Mouse (Mus musculus): Measurements from ENCODE around the gene Grem1. TPM values are rescaled to one million over a fixed set of nuclear protein-coding genes. Genes with fewer than 3 reads are reported as not detected.

Gene Grem1
- polyA plus RNA-seq, 1 experiment = 1.7 TPM

DNA sequence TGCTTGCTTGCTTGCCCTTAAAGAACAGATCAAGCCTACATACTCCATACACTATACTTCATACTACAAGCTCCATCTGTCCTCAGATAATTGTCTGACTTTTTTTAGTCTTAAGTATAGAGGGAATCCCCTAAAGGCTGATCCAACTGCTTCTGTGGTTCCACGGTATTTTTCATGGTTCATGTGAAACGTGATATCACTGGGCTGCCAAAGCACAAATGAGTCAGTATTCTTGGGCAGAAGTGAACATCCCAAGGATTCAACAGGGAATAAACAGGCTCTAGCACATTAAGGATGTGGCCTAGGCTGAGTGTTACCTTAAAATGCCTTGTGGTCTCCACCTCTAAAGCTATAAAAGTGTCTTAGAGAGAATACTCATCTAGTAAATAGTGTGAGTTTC is 45.0 kb downstream of the Grem1 start:
- Histone ChIP-seq H3K4me3 (ENCODE audit: extremely low read depth, insufficient read depth, insufficient read length) (no peak overlapping the region), H3K27me3 (ENCODE audit: control insufficient read depth, insufficient read depth, low read length) (no peaks in the 10 kb centered on the region), H3K4me1 (ENCODE audit: control insufficient read depth, insufficient read depth, insufficient read length) (no peaks in the 10 kb centered on the region), H3K36me3 (ENCODE audit: control insufficient read depth, insufficient read depth, low read length) (no peaks in the 10 kb centered on the region), H3K27ac (ENCODE audit: insufficient read depth, low read length) (no peak overlapping the region)
- 83% methylated on average over 2 of the region's 2 CpGs for WGBS
- TF ChIP-seq CTCF (IDR thresholded peaks at IDR 0.05; ENCODE audit: extremely low read depth, insufficient read depth, insufficient read length, insufficient replicate concordance) (no peak), POLR2A (IDR thresholded peaks at IDR 0.05; ENCODE audit: low read depth, low read length) (no peak)
- DNase-seq (ENCODE audit: low read depth in 1 of 2, low spot score in 2 of 2) = no peak

DNA sequence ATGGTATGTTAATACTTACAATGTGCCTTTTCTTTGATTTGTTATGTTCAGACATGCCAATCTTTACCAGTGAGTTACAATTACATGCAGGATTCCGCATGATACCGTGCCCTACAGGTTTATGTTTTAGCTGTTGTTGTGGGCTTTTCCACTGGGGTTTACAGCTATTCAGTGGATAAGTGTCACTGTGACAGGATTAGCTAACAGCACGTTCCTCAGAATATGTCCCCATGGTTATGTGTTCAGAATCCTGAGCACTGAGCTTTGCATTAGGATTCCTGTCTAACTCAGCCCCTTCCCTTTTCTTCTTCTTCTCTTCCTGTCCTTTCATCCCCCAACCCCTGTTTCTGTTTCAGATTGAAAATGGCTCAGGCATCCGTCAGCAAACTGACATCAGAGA is 50.9 kb downstream of the Grem1 start:
- no peak for TF ChIP-seq CTCF (IDR thresholded peaks at IDR 0.05; ENCODE audit: extremely low read depth, insufficient read depth, insufficient read length, insufficient replicate concordance)
- TF ChIP-seq POLR2A (IDR thresholded peaks at IDR 0.05; ENCODE audit: low read depth, low read length) = no peak
- DNase-seq (ENCODE audit: low read depth in 1 of 2, low spot score in 2 of 2) = no peak
- Histone ChIP-seq H3K27me3 (ENCODE audit: control insufficient read depth, insufficient read depth, low read length) (no peaks in the 10 kb centered on the region), H3K4me1 (ENCODE audit: control insufficient read depth, insufficient read depth, insufficient read length) (no peaks in the 10 kb centered on the region), H3K27ac (ENCODE audit: insufficient read depth, low read length) (no peak overlapping the region), H3K4me3 (ENCODE audit: extremely low read depth, insufficient read depth, insufficient read length) (no peak overlapping the region), H3K36me3 (ENCODE audit: control insufficient read depth, insufficient read depth, low read length) (no peaks in the 10 kb centered on the region)
- 89% methylated on average over 4 of the region's 4 CpGs for WGBS

DNA sequence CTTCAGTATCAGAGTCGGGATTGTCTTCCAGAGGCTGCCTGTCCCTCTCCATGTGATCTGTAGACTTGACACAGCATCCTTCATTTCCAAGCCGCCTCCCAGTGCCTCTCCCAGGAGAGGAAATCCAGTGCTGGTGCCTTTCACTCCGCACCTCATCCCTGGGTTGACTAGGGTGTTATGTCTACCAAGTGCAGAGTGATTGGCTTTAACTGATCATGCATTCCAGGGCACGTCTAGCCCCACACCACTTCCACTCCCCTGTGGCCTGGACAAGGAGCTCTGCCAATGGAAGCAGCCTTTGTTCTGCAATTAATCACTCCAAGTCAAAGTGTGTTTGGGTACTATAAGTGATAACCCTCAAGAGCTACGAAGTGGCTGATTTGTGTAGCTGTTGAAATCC is 56.9 kb downstream of the Grem1 start:
- Histone ChIP-seq H3K4me1 (ENCODE audit: control insufficient read depth, insufficient read depth, insufficient read length) (no peaks in the 10 kb centered on the region), H3K36me3 (ENCODE audit: control insufficient read depth, insufficient read depth, low read length) (no peaks in the 10 kb centered on the region), H3K27ac (ENCODE audit: insufficient read depth, low read length) (no peak overlapping the region), H3K4me3 (ENCODE audit: extremely low read depth, insufficient read depth, insufficient read length) (no peak overlapping the region), H3K27me3 (ENCODE audit: control insufficient read depth, insufficient read depth, low read length) (no peaks in the 10 kb centered on the region)
- no peak for TF ChIP-seq CTCF (IDR thresholded peaks at IDR 0.05; ENCODE audit: extremely low read depth, insufficient read depth, insufficient read length, insufficient replicate concordance)
- TF ChIP-seq POLR2A (IDR thresholded peaks at IDR 0.05; ENCODE audit: low read depth, low read length) = no peak
- WGBS = 82% methylated on average over 5 of the region's 5 CpGs
- DNase-seq (ENCODE audit: low read depth in 1 of 2, low spot score in 2 of 2) = no peak

DNA sequence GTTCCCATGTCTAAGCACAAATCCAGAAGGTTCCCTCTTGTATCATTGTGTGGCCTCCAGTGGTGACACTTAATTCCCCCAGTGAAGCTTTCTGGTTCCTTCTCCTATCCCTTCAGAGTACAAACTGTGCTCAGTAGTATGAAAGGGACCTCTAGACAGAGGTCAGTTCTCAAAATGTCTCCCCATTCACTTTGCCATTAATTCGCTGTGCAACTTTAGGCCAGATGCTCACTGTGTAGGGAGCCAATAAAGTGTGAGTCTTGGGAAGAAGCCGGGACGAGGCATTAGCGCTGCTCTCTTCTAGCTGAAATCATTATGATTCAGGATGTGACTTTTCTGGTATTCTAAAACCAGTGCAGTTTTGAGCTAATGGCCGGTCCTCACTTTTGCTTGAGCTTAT is 61.8 kb downstream of the Grem1 start:
- no peaks in the 10 kb centered on the region for H3K4me1 ChIP-seq (ENCODE audit: control insufficient read depth, insufficient read depth, insufficient read length)
- WGBS = 96% methylated on average over 5 of the region's 5 CpGs
- no peak overlapping the region for H3K27ac ChIP-seq (ENCODE audit: insufficient read depth, low read length)
- H3K4me3 ChIP-seq (ENCODE audit: extremely low read depth, insufficient read depth, insufficient read length) = no peak overlapping the region
- TF ChIP-seq CTCF (IDR thresholded peaks at IDR 0.05; ENCODE audit: extremely low read depth, insufficient read depth, insufficient read length, insufficient replicate concordance) (no peak), POLR2A (IDR thresholded peaks at IDR 0.05; ENCODE audit: low read depth, low read length) (no peak)
- H3K27me3 ChIP-seq (ENCODE audit: control insufficient read depth, insufficient read depth, low read length) = no peaks in the 10 kb centered on the region
- DNase-seq (ENCODE audit: low read depth in 1 of 2, low spot score in 2 of 2) = no peak
- H3K36me3 ChIP-seq (ENCODE audit: control insufficient read depth, insufficient read depth, low read length) = no peaks in the 10 kb centered on the region

DNA sequence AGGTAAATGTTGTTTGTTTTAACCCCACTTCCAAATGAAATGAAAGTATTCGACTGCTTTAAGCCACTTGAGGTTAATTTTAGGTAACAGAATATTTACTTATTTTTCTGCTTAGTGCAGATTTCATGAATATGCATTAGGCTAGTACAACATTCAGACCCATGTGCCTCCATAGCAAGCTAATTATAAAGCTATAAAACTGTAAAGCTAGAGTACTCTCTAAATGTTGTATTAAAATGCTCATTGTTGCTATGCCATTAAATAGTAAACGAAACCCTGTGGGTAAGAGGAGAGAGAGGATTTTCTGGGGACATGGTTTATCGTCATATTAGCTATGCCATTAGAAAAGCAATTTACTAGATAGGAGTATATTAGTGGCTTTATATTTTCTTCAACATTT is 62.2 kb downstream of the Grem1 start:
- Histone ChIP-seq H3K4me3 (ENCODE audit: extremely low read depth, insufficient read depth, insufficient read length) (no peak overlapping the region), H3K27me3 (ENCODE audit: control insufficient read depth, insufficient read depth, low read length) (no peaks in the 10 kb centered on the region), H3K36me3 (ENCODE audit: control insufficient read depth, insufficient read depth, low read length) (no peaks in the 10 kb centered on the region), H3K27ac (ENCODE audit: insufficient read depth, low read length) (no peak overlapping the region), H3K4me1 (ENCODE audit: control insufficient read depth, insufficient read depth, insufficient read length) (no peaks in the 10 kb centered on the region)
- no peak for DNase-seq (ENCODE audit: low read depth in 1 of 2, low spot score in 2 of 2)
- whole genome bisulfite sequencing = 84% methylated on average over 3 of the region's 3 CpGs
- no peak for TF ChIP-seq POLR2A (IDR thresholded peaks at IDR 0.05; ENCODE audit: low read depth, low read length)
- TF ChIP-seq CTCF (IDR thresholded peaks at IDR 0.05; ENCODE audit: extremely low read depth, insufficient read depth, insufficient read length, insufficient replicate concordance) = no peak

Other genes with a start within 250 kb of the Grem1 start
- 0.16 and 0.25 TPM in 2 replicates for gene Scg5, start 70.5 kb upstream of the Grem1 start, polyA plus RNA-seq (2012; rRNA removed)
- 1.8 and 2.0 TPM in 2 replicates for gene Arhgap11a, start 90.0 kb upstream of the Grem1 start, polyA plus RNA-seq (2012; rRNA removed)

Data from spleen, adult 2 months (tissue).